Mouse (Mus musculus): ENCODE measurements at regions not wholly inside any gene's neighbourhood (a gene's known extent, or its start where the extent isn't known, plus 50 kb on each side); places are given as distances from the start of the nearest gene placed in this dataset.
A peak's percentile ranks its signal among the peaks of the same experiment; 100 is the strongest.

DNA sequence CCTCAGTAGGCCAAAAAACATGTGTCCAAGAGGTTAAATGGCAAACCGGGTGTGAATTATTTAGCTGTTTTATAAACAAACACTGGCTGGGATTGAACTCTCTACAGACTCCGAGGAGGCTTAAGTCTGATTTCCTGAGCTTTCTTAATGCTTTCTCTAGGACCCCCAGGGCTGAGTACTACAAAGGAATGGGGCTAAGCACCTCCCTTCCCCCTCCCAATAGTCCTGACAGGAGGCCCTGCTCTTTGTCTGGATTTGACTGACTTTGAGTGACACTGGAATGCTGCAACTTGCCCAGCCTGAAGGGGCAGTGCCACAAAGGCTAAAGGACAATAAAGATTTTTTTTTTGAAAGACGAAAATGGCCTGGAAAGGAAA, 647.1 kb downstream of the Adgrl2 start:
- Histone ChIP-seq H3K27ac (no peak overlapping the region), H3K9me3 (no peaks in the 10 kb centered on the region), H3K9ac (no peak overlapping the region), H3K4me2 (replicated peaks) (peak overlapping the region; percentile 39; the same call in 1 of the 2 replicates), H3K4me1 (peaks cover 10% of the 10 kb centered on the region), H3K27me3 (replicated peaks) (no peaks in the 10 kb centered on the region), H3K4me3 (no peak overlapping the region), H3K36me3 (no peaks in the 10 kb centered on the region)
- peak; percentile 56; the same call in 1 of the 2 replicates for ATAC-seq (ENCODE audit: low FRiP score, low read depth)
- WGBS: 2% methylated on average over 3 of the region's 3 CpGs

DNA sequence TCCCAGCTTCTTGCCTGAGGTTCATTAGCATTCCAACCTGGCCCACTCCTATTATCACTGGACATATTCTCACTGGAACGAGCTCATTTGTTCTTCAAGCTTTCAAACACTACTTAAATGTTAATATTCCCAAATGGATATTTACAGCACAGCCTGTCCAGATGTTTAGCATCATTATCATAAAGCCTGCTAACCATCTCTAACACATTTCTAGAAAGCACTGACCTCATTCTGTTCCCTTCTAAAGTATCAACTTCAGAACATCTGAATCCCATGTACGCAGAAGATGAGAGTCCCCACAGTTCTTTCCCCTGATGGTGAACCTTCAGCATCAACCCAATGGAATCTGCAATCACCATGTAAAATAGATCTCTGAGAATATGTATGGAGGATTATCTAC, 651.1 kb downstream of the Adgrl2 start:
- Histone ChIP-seq H3K9me3 (no peaks in the 10 kb centered on the region), H3K27me3 (replicated peaks) (no peaks in the 10 kb centered on the region), H3K4me1 (peaks cover 10% of the 10 kb centered on the region), H3K27ac (no peak overlapping the region), H3K36me3 (no peaks in the 10 kb centered on the region), H3K9ac (no peak overlapping the region), H3K4me2 (replicated peaks) (no peak overlapping the region), H3K4me3 (no peak overlapping the region)
- 81% methylated on average over 2 of the region's 2 CpGs for WGBS
- ATAC-seq (ENCODE audit: low FRiP score, low read depth): no peak

DNA sequence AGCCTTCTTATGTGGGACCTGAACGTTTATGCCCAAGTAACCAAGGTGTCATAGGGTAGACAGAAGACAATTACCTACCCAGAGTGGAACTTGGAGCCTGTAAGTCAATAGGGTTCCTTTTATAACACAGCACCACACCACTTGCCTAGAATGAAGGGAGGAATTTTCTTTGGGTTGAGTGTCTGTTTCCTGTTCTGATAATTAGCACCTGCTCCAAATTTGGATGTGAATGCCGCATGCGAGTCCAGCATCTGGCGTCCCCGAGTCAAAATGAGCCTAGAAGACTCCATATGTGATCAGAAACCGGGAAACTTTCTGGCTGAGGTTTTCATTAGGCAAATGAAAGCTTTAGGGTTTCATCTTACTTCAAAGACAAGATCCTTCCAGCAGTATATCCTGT, 653.7 kb downstream of the Adgrl2 start:
- no peak overlapping the region for H3K9ac ChIP-seq
- no peak overlapping the region for H3K4me2 ChIP-seq (replicated peaks)
- 66% methylated on average over 6 of the region's 6 CpGs for WGBS
- H3K4me1 ChIP-seq: no peaks in the 10 kb centered on the region
- no peak for ATAC-seq (ENCODE audit: low FRiP score, low read depth)
- no peaks in the 10 kb centered on the region for H3K9me3 ChIP-seq
- H3K4me3 ChIP-seq: no peak overlapping the region
- no peak overlapping the region for H3K27ac ChIP-seq
- H3K36me3 ChIP-seq: no peaks in the 10 kb centered on the region
- H3K27me3 ChIP-seq (replicated peaks): no peaks in the 10 kb centered on the region

DNA sequence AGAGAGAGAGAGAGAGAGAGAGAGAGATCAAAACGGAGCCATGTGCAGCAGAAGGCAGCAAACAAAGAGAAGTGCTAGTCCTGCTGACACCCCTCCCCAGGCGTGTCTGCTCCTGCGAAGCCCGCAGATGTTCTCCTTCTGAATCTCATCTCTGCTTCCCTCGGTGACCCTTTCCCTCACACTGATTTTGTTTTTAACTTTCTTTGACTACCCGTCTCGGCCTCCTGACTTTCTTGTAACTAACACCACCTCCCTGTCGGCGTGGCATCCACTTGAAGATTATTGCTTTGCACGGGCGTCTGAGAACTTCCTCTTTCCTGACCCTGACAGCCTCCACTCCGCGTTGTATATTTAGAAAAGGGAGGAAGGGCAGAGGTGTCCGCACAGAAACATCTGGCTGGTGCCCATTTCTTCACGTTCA, 654.3 kb downstream of the Adgrl2 start:
- Histone ChIP-seq H3K27me3 (replicated peaks) (no peaks in the 10 kb centered on the region), H3K9me3 (no peaks in the 10 kb centered on the region), H3K4me2 (replicated peaks) (peak overlapping the region; percentile 18; the same call in 1 of the 2 replicates), H3K4me1 (no peaks in the 10 kb centered on the region), H3K9ac (no peak overlapping the region), H3K36me3 (no peaks in the 10 kb centered on the region), H3K27ac (no peak overlapping the region), H3K4me3 (no peak overlapping the region)
- no peak for ATAC-seq (ENCODE audit: low FRiP score, low read depth)
- WGBS: 72% methylated on average over 14 of the region's 15 CpGs

DNA sequence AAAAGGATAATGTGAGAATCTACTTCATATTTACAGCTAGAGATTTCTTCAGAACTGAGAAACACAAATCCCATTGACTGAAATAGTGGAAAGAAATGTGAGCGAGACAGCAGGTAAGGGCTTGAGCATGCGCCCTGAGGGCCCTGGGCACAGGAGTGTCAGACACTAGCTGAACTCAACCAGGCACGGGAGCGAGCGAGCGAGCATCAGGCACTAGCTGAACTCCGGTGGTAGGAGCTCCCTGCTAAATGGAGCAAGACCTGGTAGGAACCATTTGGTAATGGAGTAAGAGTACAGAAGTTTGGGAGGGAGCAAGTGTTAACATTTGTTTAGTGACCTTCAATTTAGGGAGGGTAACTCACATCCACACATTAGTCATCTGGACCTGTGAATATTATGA, 654.7 kb downstream of the Adgrl2 start:
- Histone ChIP-seq H3K27me3 (replicated peaks) (no peaks in the 10 kb centered on the region), H3K4me3 (no peak overlapping the region), H3K4me2 (replicated peaks) (peak overlapping the region; percentile 18; the same call in 1 of the 2 replicates), H3K27ac (no peak overlapping the region), H3K4me1 (no peaks in the 10 kb centered on the region), H3K36me3 (no peaks in the 10 kb centered on the region), H3K9me3 (no peaks in the 10 kb centered on the region), H3K9ac (no peak overlapping the region)
- no peak for ATAC-seq (ENCODE audit: low FRiP score, low read depth)
- WGBS: 78% methylated on average over 7 of the region's 7 CpGs

DNA sequence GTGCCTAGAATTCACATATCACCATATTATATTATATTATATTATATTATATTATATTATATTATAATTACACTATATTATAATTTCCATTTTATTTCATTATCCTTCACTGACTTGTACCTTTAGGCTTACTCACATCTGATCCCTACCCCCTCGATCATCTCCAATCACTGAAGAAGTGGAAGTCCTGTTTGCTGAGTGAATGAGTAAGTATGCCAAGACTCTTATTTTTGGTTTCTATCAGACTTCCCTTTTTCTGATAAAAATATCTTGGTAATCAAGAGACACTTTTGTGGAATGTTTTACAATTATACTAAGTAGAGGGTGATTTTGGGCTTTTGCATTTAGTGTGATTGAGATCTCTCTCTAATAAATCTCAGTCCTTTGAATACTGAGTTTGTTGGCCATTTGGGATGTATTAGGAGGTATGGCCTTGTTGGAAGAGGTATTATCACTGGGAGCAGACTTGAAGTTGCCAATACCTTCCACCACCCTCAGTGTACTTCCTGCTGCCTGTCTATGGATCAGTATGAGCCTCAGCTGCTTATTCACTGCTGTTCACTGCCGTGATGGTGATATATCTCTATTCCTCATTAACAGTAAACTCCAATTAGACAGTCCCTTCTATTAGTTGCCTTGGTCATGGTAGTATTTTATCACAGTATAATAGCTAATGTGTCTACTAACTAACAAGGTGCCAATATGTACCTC, 665.3 kb downstream of the Adgrl2 start:
- WGBS: 88% methylated on average over 2 of the region's 2 CpGs
- Histone ChIP-seq H3K4me1 (no peaks in the 10 kb centered on the region), H3K9me3 (no peaks in the 10 kb centered on the region), H3K27me3 (replicated peaks) (no peaks in the 10 kb centered on the region), H3K9ac (no peak overlapping the region), H3K36me3 (no peaks in the 10 kb centered on the region), H3K4me3 (no peak overlapping the region), H3K27ac (no peak overlapping the region), H3K4me2 (replicated peaks) (no peak overlapping the region)
- no peak for ATAC-seq (ENCODE audit: low FRiP score, low read depth)

DNA sequence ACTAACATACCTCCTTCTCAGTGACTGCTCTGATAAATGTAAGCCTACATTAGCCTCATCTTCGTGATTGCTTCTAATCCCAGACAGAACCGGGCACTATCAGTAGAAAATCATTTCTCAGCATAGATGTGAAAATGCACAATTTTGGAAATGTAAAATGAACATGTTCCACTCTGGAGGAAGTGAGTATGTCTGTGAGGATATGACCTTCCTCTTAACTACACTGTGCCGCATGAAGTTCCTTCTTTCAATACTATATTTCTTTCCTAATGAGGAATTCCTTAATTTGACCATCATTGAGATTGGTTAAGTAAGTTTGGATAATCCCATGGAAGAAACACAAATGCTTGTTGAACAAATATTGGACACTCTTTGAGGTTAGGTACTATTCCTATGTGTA, 668.5 kb downstream of the Adgrl2 start:
- H3K27me3 ChIP-seq (replicated peaks): no peaks in the 10 kb centered on the region
- no peak overlapping the region for H3K4me2 ChIP-seq (replicated peaks)
- WGBS: 93% methylated on average over 3 of the region's 3 CpGs
- no peaks in the 10 kb centered on the region for H3K4me1 ChIP-seq
- H3K9ac ChIP-seq: no peak overlapping the region
- H3K9me3 ChIP-seq: no peaks in the 10 kb centered on the region
- no peak overlapping the region for H3K4me3 ChIP-seq
- no peaks in the 10 kb centered on the region for H3K36me3 ChIP-seq
- ATAC-seq (ENCODE audit: low FRiP score, low read depth): no peak
- H3K27ac ChIP-seq: no peak overlapping the region

DNA sequence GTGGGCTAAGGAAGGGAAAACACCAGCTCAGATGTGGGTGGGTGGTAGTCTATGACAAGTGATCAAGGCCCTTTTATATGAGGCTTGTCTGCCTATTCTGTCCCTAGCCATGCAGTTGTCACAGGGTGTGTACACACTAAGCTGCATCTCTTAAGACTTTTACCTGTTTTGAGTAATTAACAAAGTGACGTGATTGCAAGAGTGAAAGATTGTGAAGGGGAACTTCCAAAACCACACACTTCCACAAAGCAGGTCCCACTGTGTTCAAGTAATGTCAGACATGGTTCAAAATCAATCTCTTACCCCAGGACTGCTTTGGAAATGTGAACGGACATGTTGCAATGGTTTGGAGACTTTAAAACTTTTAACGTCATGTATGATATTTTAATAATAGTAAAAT, 674.2 kb downstream of the Adgrl2 start:
- Histone ChIP-seq H3K9ac (no peak overlapping the region), H3K27ac (no peak overlapping the region), H3K4me3 (no peak overlapping the region), H3K27me3 (replicated peaks) (no peaks in the 10 kb centered on the region), H3K9me3 (no peaks in the 10 kb centered on the region), H3K4me2 (replicated peaks) (no peak overlapping the region), H3K36me3 (no peaks in the 10 kb centered on the region), H3K4me1 (no peaks in the 10 kb centered on the region)
- ATAC-seq (ENCODE audit: low FRiP score, low read depth): no peak
- 93% methylated on average over 3 of the region's 3 CpGs for WGBS

DNA sequence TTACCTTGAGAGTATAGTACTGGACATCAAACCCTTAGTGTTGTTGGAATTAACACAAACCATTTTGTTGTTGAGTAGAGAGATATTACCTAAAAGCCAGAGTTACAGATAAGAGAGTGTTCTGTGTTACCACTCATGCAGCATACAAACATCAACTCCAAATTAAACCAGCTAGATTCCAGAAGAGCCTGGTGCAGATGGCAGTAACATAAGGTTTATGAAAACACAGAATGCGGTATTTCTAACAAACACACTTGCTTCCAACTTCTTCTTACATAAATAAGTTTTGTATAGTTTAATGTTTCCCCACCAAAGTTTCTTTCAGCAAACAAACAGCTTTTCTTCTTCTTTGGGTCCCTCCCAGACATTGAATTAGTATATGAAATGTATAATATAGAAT, 675.1 kb downstream of the Adgrl2 start:
- ATAC-seq (ENCODE audit: low FRiP score, low read depth): no peak
- 87% methylated on average over 1 of the region's 1 CpGs for WGBS

DNA sequence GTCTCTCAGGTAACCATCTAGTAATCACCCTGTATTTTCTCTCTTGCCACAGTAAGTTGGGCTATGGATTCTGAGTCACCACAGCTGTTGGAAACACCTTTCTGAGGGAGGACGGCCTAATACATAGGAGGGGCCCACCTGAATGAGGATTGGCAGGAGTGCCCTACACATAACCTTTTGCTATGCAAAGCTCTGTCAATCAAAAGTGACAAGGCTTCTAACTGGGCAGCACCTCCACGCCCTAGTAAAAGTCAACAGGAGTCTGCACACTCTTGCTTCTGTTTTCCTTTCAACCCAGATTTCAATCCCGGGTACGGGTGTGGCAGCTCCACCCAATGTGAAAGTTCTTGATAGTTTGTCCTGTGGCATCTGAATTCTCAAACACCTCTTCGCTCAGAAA, 694.8 kb downstream of the Adgrl2 start:
- H3K27me3 ChIP-seq (replicated peaks): no peaks in the 10 kb centered on the region
- no peak overlapping the region for H3K4me2 ChIP-seq (replicated peaks)
- H3K27ac ChIP-seq: no peak overlapping the region

More for the DNA sequence above, 675.1 kb downstream of the Adgrl2 start:
- H3K36me3 ChIP-seq: no peaks in the 10 kb centered on the region
- no peak overlapping the region for H3K27ac ChIP-seq
- no peak overlapping the region for H3K9ac ChIP-seq
- H3K4me2 ChIP-seq (replicated peaks): no peak overlapping the region
- H3K27me3 ChIP-seq (replicated peaks): no peaks in the 10 kb centered on the region
- H3K4me1 ChIP-seq: no peaks in the 10 kb centered on the region
- H3K4me3 ChIP-seq: no peak overlapping the region
- no peaks in the 10 kb centered on the region for H3K9me3 ChIP-seq

DNA sequence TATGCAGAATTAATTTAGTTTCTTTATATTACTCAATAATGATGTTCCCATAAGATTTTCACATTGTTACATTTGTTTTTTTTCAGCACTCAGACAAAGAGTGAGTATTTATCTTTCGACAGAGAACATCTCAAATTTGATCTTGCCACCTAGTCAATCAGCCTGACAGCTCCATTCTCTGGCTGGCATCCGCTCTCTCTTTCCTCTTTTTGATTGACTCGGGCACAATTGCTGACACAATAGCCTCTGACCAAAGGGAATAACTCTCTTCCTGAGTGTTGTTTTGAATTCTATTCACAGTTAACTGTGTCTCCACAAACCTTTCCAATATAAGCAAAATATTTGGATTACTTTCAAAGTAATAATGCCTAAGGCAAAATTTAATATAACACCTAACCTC, 711.4 kb downstream of the Adgrl2 start:
- no peak for ATAC-seq (ENCODE audit: low FRiP score, low read depth)
- 36% methylated on average over 3 of the region's 3 CpGs for WGBS
- no peaks in the 10 kb centered on the region for H3K36me3 ChIP-seq

More for the DNA sequence above, 694.8 kb downstream of the Adgrl2 start:
- no peak for ATAC-seq (ENCODE audit: low FRiP score, low read depth)
- H3K9ac ChIP-seq: no peak overlapping the region
- no peaks in the 10 kb centered on the region for H3K4me1 ChIP-seq
- H3K9me3 ChIP-seq: no peaks in the 10 kb centered on the region
- WGBS: 93% methylated on average over 5 of the region's 5 CpGs
- H3K4me3 ChIP-seq: no peak overlapping the region
- H3K36me3 ChIP-seq: no peaks in the 10 kb centered on the region

DNA sequence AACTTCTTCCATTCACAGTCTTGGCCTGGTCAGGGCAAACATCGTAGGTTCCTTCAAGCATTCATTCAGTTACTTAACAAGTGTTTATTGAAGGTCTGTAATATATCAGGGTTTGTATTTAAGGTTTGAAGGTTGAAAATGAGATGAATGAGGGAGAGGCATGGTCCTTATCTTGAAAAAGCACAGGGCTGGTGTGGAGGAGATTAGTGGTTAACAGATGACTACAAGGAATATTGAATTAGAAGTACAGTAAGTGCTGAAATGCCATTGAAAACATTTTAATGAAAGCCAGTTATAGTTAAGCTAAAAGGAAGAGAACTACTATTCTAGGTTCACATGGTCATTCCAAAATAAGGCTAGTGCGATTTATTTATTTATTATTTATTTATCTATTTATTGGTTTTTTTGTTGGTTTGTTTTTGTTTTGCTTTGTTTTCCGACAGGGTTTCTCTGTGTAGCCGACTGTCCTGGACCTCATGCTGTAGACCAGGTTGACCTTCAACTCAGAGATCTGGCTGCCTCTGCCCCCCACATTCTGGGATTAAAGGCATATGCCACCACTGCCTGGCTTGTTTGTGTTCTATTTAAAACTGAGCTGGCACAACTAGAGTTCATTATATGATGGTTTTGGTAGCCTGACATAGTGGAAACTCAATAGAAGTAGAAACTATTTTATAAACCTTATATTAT, 718.1 kb downstream of the Adgrl2 start:
- ATAC-seq (ENCODE audit: low FRiP score, low read depth): no peak

More for the DNA sequence above, 711.4 kb downstream of the Adgrl2 start:
- H3K27ac ChIP-seq: no peak overlapping the region
- no peaks in the 10 kb centered on the region for H3K4me1 ChIP-seq
- H3K4me2 ChIP-seq (replicated peaks): no peak overlapping the region
- no peaks in the 10 kb centered on the region for H3K27me3 ChIP-seq (replicated peaks)
- H3K4me3 ChIP-seq: no peak overlapping the region
- H3K9ac ChIP-seq: no peak overlapping the region
- no peaks in the 10 kb centered on the region for H3K9me3 ChIP-seq

DNA sequence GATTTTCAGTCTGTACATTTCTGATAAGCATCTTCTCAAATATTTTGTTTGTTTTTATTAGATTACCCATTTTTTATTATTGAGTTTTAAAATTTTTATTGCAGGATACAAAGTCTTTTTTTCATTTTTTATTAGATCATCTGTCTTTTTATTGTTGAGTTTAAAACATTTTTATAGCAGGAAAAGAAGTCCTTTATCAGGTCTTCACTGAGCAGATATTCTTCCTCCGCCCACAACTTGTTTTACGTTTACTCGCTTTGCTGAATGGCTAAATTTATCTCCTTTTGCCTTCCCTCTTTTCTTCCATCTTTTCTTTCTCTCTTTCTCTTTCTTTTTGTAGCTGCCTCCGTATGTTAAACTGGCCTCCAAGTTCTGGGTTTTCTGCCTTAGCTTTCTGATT, 721.5 kb downstream of the Adgrl2 start:
- H3K27me3 ChIP-seq (replicated peaks): no peaks in the 10 kb centered on the region
- no peaks in the 10 kb centered on the region for H3K4me1 ChIP-seq
- WGBS: 95% methylated on average over 4 of the region's 4 CpGs
- H3K4me2 ChIP-seq (replicated peaks): no peak overlapping the region
- H3K9ac ChIP-seq: no peak overlapping the region
- no peak overlapping the region for H3K27ac ChIP-seq
- ATAC-seq (ENCODE audit: low FRiP score, low read depth): no peak
- H3K4me3 ChIP-seq: no peak overlapping the region
- no peaks in the 10 kb centered on the region for H3K36me3 ChIP-seq
- H3K9me3 ChIP-seq: no peaks in the 10 kb centered on the region

More for the DNA sequence above, 718.1 kb downstream of the Adgrl2 start:
- Histone ChIP-seq H3K4me2 (replicated peaks) (no peak overlapping the region), H3K9ac (no peak overlapping the region), H3K9me3 (no peaks in the 10 kb centered on the region), H3K27ac (no peak overlapping the region), H3K4me3 (no peak overlapping the region), H3K4me1 (no peaks in the 10 kb centered on the region), H3K36me3 (no peaks in the 10 kb centered on the region), H3K27me3 (replicated peaks) (no peaks in the 10 kb centered on the region)
- 84% methylated on average over 4 of the region's 4 CpGs for WGBS
